In genomic region chr14:52304644-52305271, GRCm38 (mm10) we compare ENCODE assay signal across 8 mouse cellular contexts. TPM values are rescaled to one million over a fixed set of nuclear protein-coding genes. Genes with fewer than 3 reads are reported as not detected.
DNase-seq lines count a peak whose midpoint lies in the region; ATAC-seq and TF ChIP-seq lines count a peak whose summit lies in the region.

Gene Mettl3 (minus strand): TSS chr14:52305128.

- peak; percentile 75 for TF ChIP-seq POLR2A in cortical plate, adult 2 months (IDR thresholded peaks at IDR 0.05; ENCODE audit: extremely low read depth, insufficient read depth, low read length)

- no peaks in the 10 kb centered on the region for H3K4me1 ChIP-seq in cortical plate, adult 2 months (ENCODE audit: control insufficient read depth, insufficient read depth, low read length)
- peaks cover 14% of the 10 kb centered on the region for H3K4me1 ChIP-seq in megakaryocyte, embryonic 14.5 days

- H3K27me3 ChIP-seq in megakaryocyte, embryonic 14.5 days (replicated peaks): no peaks in the 10 kb centered on the region

- 0 out of 2 replicates have a peak within 1 kb of the TSS, but pooled peaks have one; percentile 4 for H3K27ac ChIP-seq in cortical plate, adult 2 months (ENCODE audit: insufficient read depth, low read length)

- peak within 1 kb of the TSS; percentile 48 for H3K4me3 ChIP-seq in cortical plate, adult 2 months (ENCODE audit: insufficient read depth, low read length)
- H3K4me3 ChIP-seq in megakaryocyte, embryonic 14.5 days (replicated peaks): peak within 1 kb of the TSS; percentile 95

- H3K36me3 ChIP-seq in megakaryocyte, embryonic 14.5 days (replicated peaks; ENCODE audit: low read length): peaks cover 8% of the 10 kb centered on the region

- TF ChIP-seq CTCF in cortical plate, adult 2 months (IDR thresholded peaks at IDR 0.05; ENCODE audit: extremely low read depth, insufficient read depth, low read length): no peak

- peak; percentile 95 for ATAC-seq in activated CD4-positive, CD25-positive, alpha-beta regulatory T cell, adult 4 months

- H3K9me3 ChIP-seq in megakaryocyte, embryonic 14.5 days: no peaks in the 10 kb centered on the region

- DNase-seq in gastrocnemius, adult 8-10 months (ENCODE audit: low spot score in 2 of 2): peak; percentile 84 to 89
- peak; percentile 75 for DNase-seq in hindlimb bud, embryonic 11.5 days (ENCODE audit: extremely low spot score, low read depth, low spot score)
- peak; percentile 79 to 93 for DNase-seq in left cerebral cortex, adult 8-10 months (ENCODE audit: low spot score in 2 of 2)
- DNase-seq in right cerebral cortex, postnatal 10 days (ENCODE audit: low spot score in 2 of 2): peak; percentile 96 to 97
- DNase-seq in urinary bladder, postnatal 25 days (ENCODE audit: low spot score): peak; percentile 85

RNA-seq across cellular contexts. Expression of gene Mettl3, which starts in this region (rescaled TPM):
- 10 to 100 TPM; 32.3 to 33.8 TPM for polyA plus RNA-seq in activated CD4-positive, CD25-positive, alpha-beta regulatory T cell, adult 4 months (2017; shearing (Covaris generic))
- 28.7 and 28.8 TPM in 2 replicates for polyA plus RNA-seq in cortical plate, adult 2 months (2012; rRNA removed)
- 10 to 100 TPM; 15.5 to 17.0 (median 16.0) TPM for total RNA-seq in gastrocnemius, adult 8-10 months (2022)
- 10 to 100 TPM; 30.0 to 35.0 (median 32.4) TPM for total RNA-seq in left cerebral cortex, adult 8-10 months (2022)
- 2.5 TPM in 1 of 2 replicates, not detected in the other for polyA plus RNA-seq in megakaryocyte, embryonic 14.5 days (2012; ENCODE audit: insufficient read depth, low replicate concordance)

Comparison
In these comparisons a context has a peak if more than half of its experiments do, and no peak if none do; other contexts are left out.
1. Peak in every context shown above with its lines: DNase-seq, ATAC-seq, H3K4me3 ChIP-seq and H3K27ac ChIP-seq.